In the genomic region with DNA sequence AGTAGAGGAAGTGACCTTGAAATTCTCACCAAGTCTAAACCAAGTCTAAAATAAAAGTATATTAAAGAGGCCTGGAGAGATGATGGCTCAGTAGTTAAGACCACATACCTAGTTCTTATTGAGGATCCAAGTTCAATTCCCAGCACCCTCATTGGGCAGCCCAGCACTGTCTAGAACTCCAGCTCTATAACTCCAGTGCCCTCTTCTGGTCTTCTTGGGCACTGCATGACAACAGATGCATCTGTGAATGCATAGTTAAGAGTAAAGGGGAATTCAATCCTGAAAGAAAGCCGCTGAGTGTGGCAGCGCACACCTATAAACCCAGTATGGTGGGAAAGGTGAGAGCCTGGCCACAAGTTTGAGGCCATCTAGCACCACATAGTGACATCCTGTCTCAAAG, we compare ENCODE assay signal across 17 mouse cellular contexts. TPM values are rescaled to one million over a fixed set of nuclear protein-coding genes. Genes with fewer than 3 reads are reported as not detected.
DNase-seq lines count a peak whose midpoint lies in the region; ATAC-seq and TF ChIP-seq lines count a peak whose summit lies in the region.
"Had no signal": no experiment of that assay in that cellular context is flagged by ENCODE, and none has a peak within 500 bp of the region (broad histone marks: within the 10 kb centered on the region; RNA-seq: fewer than 3 reads in every experiment).

No protein-coding gene starts in this region.

- no peak for DNase-seq in kidney, postnatal 0 days (ENCODE audit: low spot score)
- DNase-seq in kidney, adult 8-10 months = no peak
- peak; percentile 11 for DNase-seq in lung, embryonic 14.5 days
- DNase-seq in lung, postnatal 4 days = no peak
- peak; percentile 69 for DNase-seq in R1 (ENCODE audit: low read depth, low spot score)
- DNase-seq in splenic B cell, adult 2 months (ENCODE audit: low read depth, low spot score) = peak; percentile 4
- no peak for DNase-seq in MN1 (ENCODE audit: low spot score)
- DNase-seq: adrenal gland, postnatal 10 days; cerebellum, adult 18-20 months; gastrocnemius, postnatal 10 days; kidney, postnatal 14 days; layer of hippocampus, adult 9-11 months; right cerebral cortex, postnatal 4 days had no signal

- peak; percentile 24; the same call in 1 of the 2 replicates for TF ChIP-seq CTCF in kidney, postnatal 0 days (IDR thresholded peaks at IDR 0.05; ENCODE audit: low read depth)
- TF ChIP-seq CTCF in lung, embryonic 14.5 days (IDR thresholded peaks at IDR 0.05; ENCODE audit: low read depth) = peak; percentile 44

- no peaks in the 10 kb centered on the region for H3K36me3 ChIP-seq in kidney, postnatal 0 days (ENCODE audit: insufficient read depth, low read length)
- no peaks in the 10 kb centered on the region for H3K36me3 ChIP-seq in lung, embryonic 14.5 days (ENCODE audit: insufficient read depth)
- no peaks in the 10 kb centered on the region for H3K36me3 ChIP-seq in splenic B cell, adult 2 months (ENCODE audit: control insufficient read depth, insufficient read depth, low read length, poor library complexity, severe bottlenecking)
- H3K36me3 ChIP-seq: forebrain, embryonic 15.5 days; limb, embryonic 15.5 days; midbrain, embryonic 12.5 days had no signal

- no peak overlapping the region for H3K4me2 ChIP-seq in kidney, postnatal 0 days (ENCODE audit: low read length)
- H3K4me2 ChIP-seq in lung, embryonic 14.5 days = no peak overlapping the region
- H3K4me2 ChIP-seq: forebrain, embryonic 15.5 days; limb, embryonic 15.5 days; midbrain, embryonic 12.5 days had no signal

- WGBS in kidney, postnatal 0 days = 96% methylated on average over 2 of the region's 2 CpGs
- 86% methylated on average over 2 of the region's 2 CpGs for WGBS in lung, embryonic 14.5 days

- H3K27ac ChIP-seq in kidney, postnatal 0 days = no peak overlapping the region
- H3K27ac ChIP-seq in lung, embryonic 14.5 days (ENCODE audit: low read depth) = no peak overlapping the region
- H3K27ac ChIP-seq: forebrain, embryonic 15.5 days; limb, embryonic 15.5 days; midbrain, embryonic 12.5 days had no signal

- no peaks in the 10 kb centered on the region for H3K27me3 ChIP-seq in kidney, postnatal 0 days (ENCODE audit: insufficient read depth, low read length)
- H3K27me3 ChIP-seq in lung, embryonic 14.5 days (ENCODE audit: insufficient read depth, low read length) = no peaks in the 10 kb centered on the region
- H3K27me3 ChIP-seq in splenic B cell, adult 2 months (ENCODE audit: control insufficient read depth, insufficient read depth, low read length, poor library complexity, severe bottlenecking) = no peaks in the 10 kb centered on the region
- H3K27me3 ChIP-seq: forebrain, embryonic 15.5 days; limb, embryonic 15.5 days; midbrain, embryonic 12.5 days had no signal

- no peak overlapping the region for H3K4me3 ChIP-seq in kidney, postnatal 0 days (replicated peaks; ENCODE audit: low read depth, low read length)
- H3K4me3 ChIP-seq in lung, embryonic 14.5 days (ENCODE audit: low read depth, low read length) = no peak overlapping the region
- H3K4me3 ChIP-seq: erythroblast, embryonic 14.5 days; forebrain, embryonic 15.5 days; limb, embryonic 15.5 days; midbrain, embryonic 12.5 days had no signal

- no peaks in the 10 kb centered on the region for H3K4me1 ChIP-seq in kidney, postnatal 0 days (replicated peaks; ENCODE audit: insufficient read depth, low read length)
- no peaks in the 10 kb centered on the region for H3K4me1 ChIP-seq in lung, embryonic 14.5 days (ENCODE audit: insufficient read depth)

- no peaks in the 10 kb centered on the region for H3K9me3 ChIP-seq in kidney, postnatal 0 days (replicated peaks; ENCODE audit: low read length)
- no peaks in the 10 kb centered on the region for H3K9me3 ChIP-seq in lung, embryonic 14.5 days (ENCODE audit: low read depth, low read length)
- H3K9me3 ChIP-seq: forebrain, embryonic 15.5 days; limb, embryonic 15.5 days; midbrain, embryonic 12.5 days had no signal

- no peak for ATAC-seq in kidney, postnatal 0 days (replicated peaks; ENCODE audit: low FRiP score, low read depth)
- no peak for ATAC-seq in lung, embryonic 14.5 days (ENCODE audit: insufficient read depth)
- ATAC-seq: forebrain, embryonic 15.5 days had no signal

- H3K9ac ChIP-seq in kidney, postnatal 0 days (ENCODE audit: low read depth, low read length) = no peak overlapping the region
- H3K9ac ChIP-seq in lung, embryonic 14.5 days = no peak overlapping the region
- H3K9ac ChIP-seq: forebrain, embryonic 15.5 days; limb, embryonic 15.5 days; midbrain, embryonic 12.5 days had no signal

RNA-seq across cellular contexts. Expression of a gene that starts 20.5 kb away (rescaled TPM):
- 8.9 and 9.3 TPM in 2 replicates for polyA plus RNA-seq in kidney, postnatal 0 days (2015; fragmentation: Nextera tagmentation; extraction: Ambion mirVana)
- 0.47 and 0.53 TPM in 2 replicates for polyA plus RNA-seq in lung, embryonic 14.5 days (2014; fragmentation: Nextera tagmentation; extraction: Ambion mirVana)
- polyA plus RNA-seq: erythroblast, embryonic 14.5 days had no signal

Comparison
In these comparisons a context has a peak if more than half of its experiments do, and no peak if none do; other contexts are left out.
1. DNase-seq: peak in lung, embryonic 14.5 days (single experiment), R1 (single experiment) and splenic B cell, adult 2 months (single experiment); none in kidney, postnatal 0 days (single experiment), kidney, adult 8-10 months (0 of 2), lung, postnatal 4 days (0 of 2) and MN1 (single experiment).